Mouse (Mus musculus): ENCODE data around the gene Prkg1. TPM values are rescaled to one million over a fixed set of nuclear protein-coding genes. Genes with fewer than 3 reads are reported as not detected.
A peak's percentile ranks its signal among the peaks of the same experiment; 100 is the strongest.

The Prkg1 gene
- polyA plus RNA-seq, 1 experiment from 2014 or later, result 4.9 TPM

- Histone ChIP-seq H3K36me3 (ENCODE audit: control insufficient read depth, insufficient read depth, low read length) (no peaks in the 10 kb centered on the region), H3K9ac (ENCODE audit: low read depth, low read length) (no peak overlapping the region), H3K4me1 (ENCODE audit: control insufficient read depth, insufficient read depth, low read length) (peaks cover 9% of the 10 kb centered on the region), H3K27ac (ENCODE audit: low read length) (no peak overlapping the region), H3K4me3 (ENCODE audit: low read depth, low read length) (no peak overlapping the region), H3K27me3 (ENCODE audit: control insufficient read depth, insufficient read depth, low read depth, low read length) (no peaks in the 10 kb centered on the region), H3K9me3 (replicated peaks; ENCODE audit: control insufficient read depth, low read length, poor library complexity, severe bottlenecking) (no peaks in the 10 kb centered on the region), H3K4me2 (ENCODE audit: low read length) (no peak overlapping the region)
- no peak for ATAC-seq
- 36% methylated on average over 4 of the region's 4 CpGs for whole genome bisulfite sequencing
These were observed 422.7 kb downstream of the Prkg1 start for GRCm38 (mm10) chr19:31342150-31342549.

- WGBS, result 68% methylated on average over 1 of the region's 1 CpGs
- no peak overlapping the region for H3K9ac ChIP-seq (ENCODE audit: low read depth, low read length)
- ATAC-seq, result no peak
- H3K4me3 ChIP-seq (ENCODE audit: low read depth, low read length), result no peak overlapping the region
- H3K4me2 ChIP-seq (ENCODE audit: low read length), result no peak overlapping the region
- no peak overlapping the region for H3K27ac ChIP-seq (ENCODE audit: low read length)
- no peaks in the 10 kb centered on the region for H3K36me3 ChIP-seq (ENCODE audit: control insufficient read depth, insufficient read depth, low read length)
- peaks cover 9% of the 10 kb centered on the region for H3K4me1 ChIP-seq (ENCODE audit: control insufficient read depth, insufficient read depth, low read length)
- H3K27me3 ChIP-seq (ENCODE audit: control insufficient read depth, insufficient read depth, low read depth, low read length), result no peaks in the 10 kb centered on the region
- no peaks in the 10 kb centered on the region for H3K9me3 ChIP-seq (replicated peaks; ENCODE audit: control insufficient read depth, low read length, poor library complexity, severe bottlenecking)
These were observed 423.9 kb downstream of the Prkg1 start for GRCm38 (mm10) chr19:31340898-31341297.

- 52% methylated on average over 5 of the region's 5 CpGs for WGBS
- no peak overlapping the region for H3K4me2 ChIP-seq (ENCODE audit: low read length)
- no peak overlapping the region for H3K27ac ChIP-seq (ENCODE audit: low read length)
These were observed 426.3 kb downstream of the Prkg1 start for GRCm38 (mm10) chr19:31338355-31339101.

GRCm38 (mm10) chr19:31337863-31338217 is 427.0 kb downstream of the Prkg1 start:
- 79% methylated on average over 6 of the region's 6 CpGs for WGBS
- no peak overlapping the region for H3K9ac ChIP-seq (ENCODE audit: low read depth, low read length)
- H3K4me1 ChIP-seq (ENCODE audit: control insufficient read depth, insufficient read depth, low read length), result no peaks in the 10 kb centered on the region
- no peak overlapping the region for H3K4me3 ChIP-seq (ENCODE audit: low read depth, low read length)
- H3K9me3 ChIP-seq (replicated peaks; ENCODE audit: control insufficient read depth, low read length, poor library complexity, severe bottlenecking), result no peaks in the 10 kb centered on the region
- no peak overlapping the region for H3K27ac ChIP-seq (ENCODE audit: low read length)
- no peak for ATAC-seq
- H3K4me2 ChIP-seq (ENCODE audit: low read length), result no peak overlapping the region
- no peaks in the 10 kb centered on the region for H3K36me3 ChIP-seq (ENCODE audit: control insufficient read depth, insufficient read depth, low read length)
- no peaks in the 10 kb centered on the region for H3K27me3 ChIP-seq (ENCODE audit: control insufficient read depth, insufficient read depth, low read depth, low read length)

More at GRCm38 (mm10) chr19:31338355-31339101, 426.3 kb downstream of the Prkg1 start:
- Histone ChIP-seq H3K27me3 (ENCODE audit: control insufficient read depth, insufficient read depth, low read depth, low read length) (no peaks in the 10 kb centered on the region), H3K4me1 (ENCODE audit: control insufficient read depth, insufficient read depth, low read length) (no peaks in the 10 kb centered on the region), H3K9me3 (replicated peaks; ENCODE audit: control insufficient read depth, low read length, poor library complexity, severe bottlenecking) (no peaks in the 10 kb centered on the region), H3K4me3 (ENCODE audit: low read depth, low read length) (no peak overlapping the region), H3K36me3 (ENCODE audit: control insufficient read depth, insufficient read depth, low read length) (no peaks in the 10 kb centered on the region), H3K9ac (ENCODE audit: low read depth, low read length) (no peak overlapping the region)
- ATAC-seq, result peak; percentile 48; the same call in 1 of the 2 replicates

- Histone ChIP-seq H3K9me3 (replicated peaks; ENCODE audit: control insufficient read depth, low read length, poor library complexity, severe bottlenecking) (no peaks in the 10 kb centered on the region), H3K4me1 (ENCODE audit: control insufficient read depth, insufficient read depth, low read length) (no peaks in the 10 kb centered on the region), H3K9ac (ENCODE audit: low read depth, low read length) (no peak overlapping the region), H3K4me2 (ENCODE audit: low read length) (no peak overlapping the region), H3K27me3 (ENCODE audit: control insufficient read depth, insufficient read depth, low read depth, low read length) (no peaks in the 10 kb centered on the region), H3K4me3 (ENCODE audit: low read depth, low read length) (no peak overlapping the region), H3K27ac (ENCODE audit: low read length) (no peak overlapping the region), H3K36me3 (ENCODE audit: control insufficient read depth, insufficient read depth, low read length) (no peaks in the 10 kb centered on the region)
- no peak for ATAC-seq
- whole genome bisulfite sequencing, result 85% methylated on average over 8 of the region's 9 CpGs
These were observed 427.5 kb downstream of the Prkg1 start for GRCm38 (mm10) chr19:31337163-31337862.

GRCm38 (mm10) chr19:31336381-31336780 is 428.5 kb downstream of the Prkg1 start:
- H3K4me1 ChIP-seq (ENCODE audit: control insufficient read depth, insufficient read depth, low read length), result no peaks in the 10 kb centered on the region
- no peak for ATAC-seq
- no peak overlapping the region for H3K9ac ChIP-seq (ENCODE audit: low read depth, low read length)
- no peaks in the 10 kb centered on the region for H3K9me3 ChIP-seq (replicated peaks; ENCODE audit: control insufficient read depth, low read length, poor library complexity, severe bottlenecking)
- 62% methylated on average over 3 of the region's 3 CpGs for WGBS
- no peak overlapping the region for H3K4me3 ChIP-seq (ENCODE audit: low read depth, low read length)
- no peaks in the 10 kb centered on the region for H3K27me3 ChIP-seq (ENCODE audit: control insufficient read depth, insufficient read depth, low read depth, low read length)
- no peak overlapping the region for H3K4me2 ChIP-seq (ENCODE audit: low read length)
- no peaks in the 10 kb centered on the region for H3K36me3 ChIP-seq (ENCODE audit: control insufficient read depth, insufficient read depth, low read length)
- no peak overlapping the region for H3K27ac ChIP-seq (ENCODE audit: low read length)

GRCm38 (mm10) chr19:31329893-31330292 is 434.9 kb downstream of the Prkg1 start:
- Histone ChIP-seq H3K4me2 (ENCODE audit: low read length) (no peak overlapping the region), H3K9ac (ENCODE audit: low read depth, low read length) (no peak overlapping the region), H3K36me3 (ENCODE audit: control insufficient read depth, insufficient read depth, low read length) (no peaks in the 10 kb centered on the region), H3K27me3 (ENCODE audit: control insufficient read depth, insufficient read depth, low read depth, low read length) (no peaks in the 10 kb centered on the region), H3K4me3 (ENCODE audit: low read depth, low read length) (no peak overlapping the region), H3K9me3 (replicated peaks; ENCODE audit: control insufficient read depth, low read length, poor library complexity, severe bottlenecking) (no peaks in the 10 kb centered on the region), H3K27ac (ENCODE audit: low read length) (no peak overlapping the region), H3K4me1 (ENCODE audit: control insufficient read depth, insufficient read depth, low read length) (no peaks in the 10 kb centered on the region)
- no peak for ATAC-seq
- 70% methylated on average over 5 of the region's 5 CpGs for WGBS

GRCm38 (mm10) chr19:31304760-31305159 is 460.1 kb downstream of the Prkg1 start:
- H3K9me3 ChIP-seq (replicated peaks; ENCODE audit: control insufficient read depth, low read length, poor library complexity, severe bottlenecking), result no peaks in the 10 kb centered on the region
- H3K27me3 ChIP-seq (ENCODE audit: control insufficient read depth, insufficient read depth, low read depth, low read length), result no peaks in the 10 kb centered on the region
- H3K9ac ChIP-seq (ENCODE audit: low read depth, low read length), result no peak overlapping the region
- no peak overlapping the region for H3K4me2 ChIP-seq (ENCODE audit: low read length)
- H3K4me1 ChIP-seq (ENCODE audit: control insufficient read depth, insufficient read depth, low read length), result no peaks in the 10 kb centered on the region; the same call in 1 of the 2 replicates
- 90% methylated on average over 3 of the region's 3 CpGs for WGBS
- no peaks in the 10 kb centered on the region for H3K36me3 ChIP-seq (ENCODE audit: control insufficient read depth, insufficient read depth, low read length)
- no peak overlapping the region for H3K27ac ChIP-seq (ENCODE audit: low read length)
- no peak overlapping the region for H3K4me3 ChIP-seq (ENCODE audit: low read depth, low read length)
- ATAC-seq, result no peak

GRCm38 (mm10) chr19:31291231-31291630 is 473.6 kb downstream of the Prkg1 start:
- Histone ChIP-seq H3K9ac (ENCODE audit: low read depth, low read length) (no peak overlapping the region), H3K27me3 (ENCODE audit: control insufficient read depth, insufficient read depth, low read depth, low read length) (no peaks in the 10 kb centered on the region), H3K4me2 (ENCODE audit: low read length) (no peak overlapping the region), H3K4me3 (ENCODE audit: low read depth, low read length) (no peak overlapping the region), H3K27ac (ENCODE audit: low read length) (no peak overlapping the region), H3K9me3 (replicated peaks; ENCODE audit: control insufficient read depth, low read length, poor library complexity, severe bottlenecking) (no peaks in the 10 kb centered on the region), H3K4me1 (ENCODE audit: control insufficient read depth, insufficient read depth, low read length) (no peaks in the 10 kb centered on the region), H3K36me3 (ENCODE audit: control insufficient read depth, insufficient read depth, low read length) (no peaks in the 10 kb centered on the region)
- ATAC-seq, result no peak
- 77% methylated on average over 2 of the region's 2 CpGs for WGBS
